Mouse (Mus musculus) CH12F3 (cell line): Measurements from ENCODE around the gene Tsr1.

Experiments used
- in situ Hi-C: fragments of 300-500 bp; cut with MboI; formaldehyde crosslinking; loops from 2 replicates; pipeline ENCODE4 v1.14.3; 2020; ENCODE audit warnings: low sequenced_read_pairs

Tsr1 gene

DNA sequence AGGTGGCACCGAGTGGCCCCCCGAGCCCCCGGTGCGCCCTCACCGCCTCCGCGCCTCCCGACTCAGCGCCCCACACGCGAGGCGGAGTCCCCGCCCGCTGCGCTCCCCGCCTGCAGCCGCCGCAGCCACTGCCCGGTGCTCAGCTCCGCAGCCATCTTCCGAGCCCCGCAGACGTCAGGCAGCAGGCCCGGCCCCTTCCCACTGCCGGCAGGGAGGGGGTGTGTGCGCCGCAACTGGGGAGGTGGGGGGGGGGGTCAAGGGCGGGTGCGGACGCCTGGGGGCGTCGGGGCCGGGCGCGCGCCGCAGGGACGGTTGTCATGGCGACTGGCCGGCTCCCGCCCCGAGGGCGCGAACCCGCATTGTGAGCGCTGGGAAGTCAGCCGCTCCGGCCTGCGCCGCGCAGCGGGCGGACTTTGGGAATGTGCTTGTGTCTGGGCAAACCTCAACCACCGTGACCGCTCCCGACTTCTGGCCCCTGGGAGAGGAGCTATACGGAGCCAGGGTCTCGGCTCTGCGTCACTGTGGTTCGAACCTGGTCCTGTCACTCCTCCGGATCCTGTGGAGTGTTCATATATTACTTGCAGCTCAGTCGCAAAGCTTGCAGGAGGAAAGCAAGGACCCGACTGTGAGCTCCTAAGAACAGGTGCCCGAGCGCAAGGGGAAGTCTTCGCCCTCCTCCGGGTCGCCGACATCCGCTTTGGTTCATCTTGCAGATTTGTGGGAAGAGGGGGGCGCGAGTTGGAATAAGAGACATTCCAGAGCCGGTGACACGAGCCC lies 782 bp upstream of the Tsr1 start, which contains the start of gene Sgsm2:
Gene Sgsm2 (minus strand): TSS at position 160 of the 777 bp plus-strand sequence.
- in situ Hi-C loops: no loop called here

DNA sequence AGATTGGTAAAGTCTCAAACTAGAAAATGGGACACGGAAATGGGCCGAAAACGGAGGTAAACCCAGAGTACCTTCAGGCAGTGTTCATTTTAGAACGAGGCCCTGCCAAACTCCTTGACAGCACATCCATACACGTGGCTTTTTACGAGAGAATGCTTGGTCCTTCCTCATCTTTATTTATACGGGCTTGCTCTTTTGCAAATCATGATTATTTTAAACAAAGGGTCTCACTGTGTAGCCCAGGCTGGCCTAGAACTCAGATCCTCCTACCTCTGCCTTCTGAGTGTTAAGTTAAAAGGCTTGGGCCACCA lies 601 bp downstream of the Tsr1 start:
- in situ Hi-C loops: no loop called here

DNA sequence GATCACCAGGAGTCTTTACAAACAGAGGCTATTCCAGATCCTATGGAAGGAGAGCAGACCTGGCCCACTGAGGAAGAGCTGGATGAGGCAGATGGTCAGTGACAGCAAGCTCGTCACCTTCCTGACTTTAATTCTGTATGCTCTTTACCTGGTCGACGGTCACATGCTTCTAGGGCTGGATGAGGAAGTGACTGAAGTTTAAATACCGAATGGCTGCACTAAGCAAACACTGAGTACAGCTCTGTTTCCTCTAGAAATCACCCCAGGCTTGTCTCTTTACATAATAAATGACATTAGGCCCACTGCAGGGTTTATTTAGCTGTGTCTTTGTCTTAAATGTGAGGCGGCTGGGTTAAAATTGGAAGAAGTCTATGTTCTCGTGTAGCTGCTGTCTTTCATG lies 3.7 kb downstream of the Tsr1 start:
- in situ Hi-C loops: no loop called here

DNA sequence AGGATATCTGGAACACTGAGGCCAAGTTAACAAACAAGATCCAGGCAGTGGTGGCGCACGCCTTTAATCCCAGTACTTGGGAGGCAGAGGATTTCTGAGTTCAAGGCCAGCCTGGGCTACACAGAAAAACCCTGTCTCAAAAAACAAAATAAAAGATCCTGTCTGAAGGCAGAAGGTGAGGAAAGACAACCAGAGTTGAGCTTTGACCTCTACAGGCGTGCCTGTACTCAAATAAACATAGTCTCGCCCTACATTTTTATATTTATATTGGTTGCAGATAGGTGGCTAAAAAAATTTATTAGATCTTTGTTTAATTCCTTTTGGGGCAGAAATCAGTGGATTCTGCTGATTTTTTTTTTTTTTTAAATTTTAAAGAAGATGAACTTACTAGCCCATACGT lies 4.5 kb downstream of the Tsr1 start:
- in situ Hi-C loops: no loop called here

DNA sequence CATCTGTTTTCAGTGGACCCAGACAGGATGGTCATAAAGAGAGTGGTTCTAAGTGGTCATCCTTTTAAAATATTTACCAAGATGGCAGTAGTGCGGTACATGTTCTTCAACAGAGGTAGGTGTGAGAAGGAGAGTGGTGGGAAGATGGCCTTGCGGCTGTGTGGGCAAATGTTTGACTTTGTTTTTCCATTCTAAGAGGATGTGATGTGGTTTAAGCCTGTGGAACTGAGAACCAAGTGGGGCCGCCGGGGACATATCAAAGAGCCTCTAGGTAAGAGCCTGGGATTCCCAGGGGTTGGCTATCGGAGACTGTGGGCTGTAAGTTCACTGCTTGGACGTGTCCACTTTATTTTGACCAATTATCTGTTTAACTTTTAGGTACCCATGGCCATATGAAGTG lies 10.0 kb downstream of the Tsr1 start:
- in situ Hi-C loops: no loop called here

DNA sequence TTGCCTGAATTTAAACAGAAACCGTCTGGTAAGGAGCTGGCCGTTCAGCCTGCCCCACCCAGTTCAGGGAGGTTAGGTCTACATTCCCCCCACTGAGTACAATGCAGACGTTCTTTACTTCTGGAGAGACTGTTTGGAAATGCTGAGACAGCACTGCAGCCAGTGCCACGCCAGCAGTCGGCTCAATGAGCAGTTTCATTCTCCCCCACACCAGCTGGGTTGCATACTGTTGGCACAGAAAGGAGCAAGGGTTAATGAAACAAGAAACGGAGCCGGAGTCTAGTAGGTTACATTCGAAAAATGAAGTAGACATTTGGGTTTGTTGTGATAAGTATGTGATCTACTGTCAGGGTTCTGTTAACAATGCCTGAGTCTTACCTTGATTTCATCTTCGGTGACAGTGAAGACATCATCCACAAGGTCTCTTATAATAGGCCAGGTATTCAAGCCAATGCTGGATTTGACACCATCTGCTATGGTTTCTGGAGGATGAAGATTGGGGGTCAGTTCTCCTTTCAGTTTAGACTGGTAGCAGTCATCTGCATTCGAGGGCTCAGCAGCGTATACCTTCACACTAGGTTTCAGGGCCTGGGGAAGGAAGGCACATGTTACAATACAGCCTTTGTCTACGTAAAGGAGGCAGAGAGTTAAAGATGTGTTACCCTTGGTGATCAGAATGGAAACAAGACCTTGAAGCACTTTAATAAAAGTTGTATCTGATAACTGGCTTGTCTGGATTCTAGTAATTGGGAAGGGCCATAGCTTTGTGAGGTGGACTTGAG lies 10.9 kb downstream of the Tsr1 start:
- in situ Hi-C loops: no loop called here

DNA sequence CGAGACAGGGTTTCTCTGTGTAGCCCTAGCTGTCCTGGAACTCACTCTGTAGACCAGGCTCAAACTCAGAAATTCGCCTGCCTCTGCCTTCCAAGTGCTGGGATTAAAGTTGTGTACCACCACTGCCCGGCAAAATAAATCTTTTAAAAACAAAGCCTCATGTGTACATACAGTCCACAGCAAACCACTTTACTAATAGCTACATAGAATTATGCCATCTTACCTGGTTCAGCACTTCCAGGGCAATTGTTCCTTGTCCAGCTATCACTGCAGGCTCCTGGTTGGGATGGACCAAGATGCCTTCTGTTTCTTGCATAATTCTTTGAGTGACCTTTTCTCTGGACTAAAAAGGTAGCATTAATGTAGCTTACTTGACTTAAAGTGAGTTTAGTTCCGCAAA lies 12.1 kb downstream of the Tsr1 start:
- in situ Hi-C loops: no loop called here

DNA sequence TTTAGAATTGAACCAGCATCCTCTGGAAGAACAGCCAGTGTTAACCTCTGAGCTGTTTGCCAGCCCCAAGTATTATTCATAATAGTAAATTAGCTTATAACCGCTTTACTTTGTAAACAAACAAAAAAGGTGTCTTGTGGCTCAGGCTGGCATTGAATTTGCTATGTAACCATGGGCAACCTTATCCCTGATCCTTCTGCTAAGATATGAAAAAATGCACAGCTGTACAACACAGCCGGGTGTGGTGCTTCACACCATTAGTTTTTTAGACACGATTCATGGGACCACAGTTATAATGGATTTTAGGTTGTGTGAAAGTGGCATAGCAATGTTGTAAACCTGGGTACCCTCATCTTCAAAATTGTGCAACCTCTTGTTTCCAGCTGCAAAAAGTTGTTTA lies 14.6 kb downstream of the Tsr1 start:
- in situ Hi-C loops: no loop called here

DNA sequence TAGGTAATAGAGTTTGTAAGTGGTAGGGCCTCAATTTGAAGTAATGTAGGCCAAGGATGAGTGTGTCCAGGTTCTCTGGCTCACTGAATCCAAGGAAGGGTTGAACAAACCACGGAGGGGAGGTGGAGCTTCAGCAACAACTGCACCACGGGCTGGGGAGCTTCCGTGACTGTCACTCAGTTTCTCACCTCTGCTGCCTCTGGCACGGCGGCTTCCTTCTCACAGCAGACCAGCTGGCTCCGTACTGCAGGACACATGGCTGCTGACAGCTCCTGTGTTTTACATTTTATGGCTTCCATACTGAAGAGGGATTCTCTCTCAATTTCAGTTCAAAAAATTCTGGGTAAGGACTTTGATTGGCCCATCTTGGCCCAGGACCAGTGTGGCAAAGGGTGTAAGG lies 21.4 kb downstream of the Tsr1 start:
- in situ Hi-C loops: no loop called here

DNA sequence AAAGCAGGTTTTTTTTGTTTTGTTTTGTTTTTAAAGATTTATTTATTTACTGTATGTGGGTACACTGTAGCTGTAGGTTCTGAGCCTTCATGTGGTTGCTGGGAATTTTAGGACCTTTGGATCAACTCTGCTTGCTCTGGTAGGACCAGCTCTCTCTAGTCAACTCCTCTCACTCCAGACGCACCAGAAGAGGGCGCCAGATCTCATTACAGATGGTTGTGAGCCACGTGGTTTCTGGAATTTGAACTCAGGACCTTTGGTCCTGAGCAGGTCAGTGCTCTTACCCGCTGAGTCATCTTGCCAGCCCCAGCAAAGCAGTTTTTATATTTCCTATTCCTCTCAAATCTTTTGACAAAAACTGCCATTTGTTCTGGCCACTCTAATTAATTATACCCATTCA lies 26.3 kb downstream of the Tsr1 start:
- in situ Hi-C loops: no loop called here

DNA sequence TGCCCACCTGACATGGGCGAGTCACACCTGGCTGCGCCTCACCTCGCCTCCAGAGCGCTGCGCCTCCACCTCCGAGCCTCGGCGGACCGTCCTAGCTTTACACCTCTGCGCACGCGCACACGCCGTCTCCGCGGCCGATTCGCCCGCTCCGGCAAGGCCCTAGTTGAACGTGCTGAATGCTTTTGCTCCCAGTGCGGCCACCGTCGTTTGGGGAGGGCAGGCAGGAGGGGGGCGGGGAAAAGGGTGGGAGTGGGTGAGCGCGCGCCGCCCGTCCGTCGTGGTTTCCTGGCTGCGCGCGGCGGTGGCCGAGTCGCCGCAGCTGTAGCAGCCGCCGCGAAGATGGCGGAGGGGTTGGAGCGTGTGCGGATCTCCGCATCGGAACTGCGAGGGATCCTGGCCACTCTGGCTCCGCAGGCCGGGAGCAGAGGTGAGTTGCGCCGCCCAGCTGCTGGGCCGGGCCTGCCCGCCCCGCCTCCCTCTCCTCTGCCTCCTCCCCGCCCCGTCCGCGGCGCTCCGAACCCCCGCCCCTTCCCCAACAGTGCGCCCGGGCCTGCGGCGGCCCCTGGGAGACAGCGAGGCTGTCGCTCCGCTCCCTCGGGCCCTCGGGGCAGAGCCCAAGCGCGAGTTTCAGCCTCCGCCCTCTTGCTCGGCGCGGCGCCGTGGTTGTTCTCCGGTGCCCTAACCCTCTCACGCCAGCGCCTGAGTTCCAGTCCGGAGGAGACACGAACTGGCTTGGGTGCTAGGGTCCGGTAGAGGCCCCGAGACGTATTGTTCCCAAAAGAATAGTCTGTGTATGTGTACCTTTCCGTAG lies 27.9 kb downstream of the Tsr1 start, which contains the start of the genes Smg6 and Srr:
Gene Smg6 (plus strand): TSS at position 247 of the 811 bp plus-strand sequence.
Gene Srr (minus strand): TSS at position 372 of the 811 bp plus-strand sequence.
- in situ Hi-C loops: no loop called here

DNA sequence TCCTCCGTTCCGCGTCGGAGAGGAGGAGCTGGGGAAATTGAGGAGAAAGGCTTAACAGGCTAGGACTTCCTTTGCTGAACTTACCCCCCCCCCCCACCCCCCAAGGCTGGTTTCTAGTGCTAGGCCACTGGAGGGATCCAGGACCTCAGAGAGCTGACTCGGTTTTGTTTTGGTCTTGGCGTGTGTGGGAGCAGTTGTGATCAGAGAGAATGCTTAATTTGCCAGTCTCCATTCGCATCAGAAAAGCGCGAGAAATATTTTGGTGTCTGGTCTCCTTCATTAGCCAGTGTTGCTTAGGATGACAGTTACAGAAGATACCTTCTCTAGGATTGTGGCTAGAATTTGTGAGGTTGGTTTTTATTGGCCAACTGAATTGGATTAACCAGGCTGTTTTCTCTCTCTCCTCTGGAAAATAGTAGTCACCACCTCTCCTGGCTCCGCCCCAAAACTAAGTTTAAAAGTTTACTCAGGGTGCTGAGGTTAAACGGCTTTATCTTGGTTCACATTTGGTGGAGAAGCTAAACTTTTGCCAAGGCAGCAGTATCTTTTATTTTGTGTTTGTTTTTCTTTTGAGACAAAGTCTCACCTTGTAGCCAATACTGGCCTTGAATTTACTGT lies 28.6 kb downstream of the Tsr1 start:
- in situ Hi-C loops: no loop called here

DNA sequence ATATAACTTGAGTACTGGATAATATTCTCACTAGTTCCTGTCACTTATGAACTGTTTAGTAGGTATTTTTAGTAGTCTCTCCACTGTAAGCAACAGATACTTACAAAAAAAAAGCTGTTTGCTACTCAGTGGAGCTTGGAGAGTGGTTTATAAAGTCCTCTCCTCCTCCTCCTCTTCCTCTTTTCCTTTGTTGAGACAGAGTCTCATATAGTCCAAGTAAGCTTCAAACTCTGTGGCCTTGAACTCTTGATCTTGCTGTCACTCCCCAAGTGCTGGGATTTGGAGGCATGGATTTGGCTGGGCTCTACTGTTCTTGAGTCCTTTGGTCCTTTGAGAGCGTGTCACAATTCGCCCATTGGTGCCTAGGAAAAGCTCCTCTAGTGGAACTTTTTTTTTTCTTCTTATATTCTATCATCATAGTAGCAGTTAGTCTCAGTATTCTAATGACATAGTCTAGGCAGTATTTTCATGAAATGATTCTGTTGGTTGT lies 29.4 kb downstream of the Tsr1 start:
- in situ Hi-C loops: no loop called here

DNA sequence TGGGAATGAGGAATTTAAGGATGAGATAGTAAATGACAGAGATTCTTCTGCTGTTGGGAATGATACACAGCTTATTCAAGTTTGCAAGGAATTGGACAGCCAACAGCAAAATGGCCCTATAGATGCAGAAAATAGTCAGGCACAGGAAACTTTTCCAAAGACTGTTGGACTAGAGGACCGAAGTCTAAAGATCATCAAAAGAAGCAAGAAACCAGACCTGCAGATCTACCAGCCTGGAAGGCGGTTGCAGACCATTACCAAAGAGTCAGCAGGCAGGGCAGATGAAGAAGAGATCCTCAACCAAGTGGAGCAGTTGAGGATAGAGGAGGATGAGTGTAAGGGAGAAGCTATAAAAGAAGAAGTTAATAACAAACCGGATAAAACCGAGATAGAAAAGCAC lies 31.2 kb downstream of the Tsr1 start:
- in situ Hi-C loops: no loop called here

DNA sequence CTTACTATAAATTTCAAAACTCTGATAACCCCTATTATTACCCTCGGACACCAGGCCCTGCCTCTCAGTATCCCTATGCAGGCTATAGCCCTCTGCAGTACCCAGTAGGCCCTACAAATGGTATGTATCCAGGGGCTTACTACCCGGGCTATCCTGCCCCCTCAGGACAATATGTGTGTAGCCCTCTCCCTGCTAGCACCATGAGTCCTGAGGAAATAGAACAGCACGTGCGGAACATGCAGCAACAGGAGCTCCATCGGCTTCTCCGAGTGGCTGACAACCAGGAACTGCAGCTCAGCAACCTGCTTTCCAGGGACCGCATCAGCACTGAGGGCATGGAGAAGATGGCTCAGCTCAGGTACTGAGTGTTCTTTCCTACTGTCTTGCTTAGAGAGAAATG lies 32.5 kb downstream of the Tsr1 start:
- in situ Hi-C loops: no loop called here

DNA sequence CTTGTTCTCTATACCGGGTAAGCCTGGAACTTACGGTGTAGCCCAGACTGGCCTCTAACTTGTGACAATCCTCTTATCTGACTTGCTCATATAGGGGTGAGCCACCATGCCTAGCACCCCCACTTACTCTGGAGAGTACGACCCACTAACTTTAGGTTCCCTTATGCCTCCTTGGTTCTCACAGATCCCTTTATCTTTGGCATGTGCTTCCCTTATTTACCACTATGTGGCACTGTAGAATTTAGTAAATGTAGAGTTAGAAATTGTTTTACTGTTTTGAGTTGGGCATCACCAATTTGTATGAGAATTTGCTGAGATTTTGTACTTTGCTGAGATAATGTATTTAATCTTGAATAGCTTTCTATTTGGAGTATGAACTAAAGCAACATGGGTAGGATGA lies 48.5 kb downstream of the Tsr1 start:
- in situ Hi-C loops: no loop called here

DNA sequence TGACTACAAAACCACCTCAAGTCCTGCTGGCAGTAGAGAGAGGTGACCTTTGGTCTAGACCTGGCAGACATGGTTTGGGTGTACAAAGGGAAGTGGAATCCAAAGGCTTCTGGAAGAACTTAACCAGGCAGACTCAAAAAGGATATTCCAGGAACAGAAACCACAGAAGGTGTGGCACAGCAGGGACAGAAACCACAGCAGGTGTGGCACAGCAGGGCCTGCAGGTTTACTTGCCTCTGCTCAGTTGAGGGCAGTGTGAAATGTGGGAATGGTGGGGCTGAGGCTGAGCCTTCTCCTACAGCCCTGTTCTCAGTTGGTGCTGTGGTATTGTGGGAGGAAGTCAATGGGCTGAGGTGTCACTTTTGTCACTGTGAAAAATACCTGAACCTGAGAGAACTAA lies 57.0 kb downstream of the Tsr1 start:
- in situ Hi-C loops: no loop called here

DNA sequence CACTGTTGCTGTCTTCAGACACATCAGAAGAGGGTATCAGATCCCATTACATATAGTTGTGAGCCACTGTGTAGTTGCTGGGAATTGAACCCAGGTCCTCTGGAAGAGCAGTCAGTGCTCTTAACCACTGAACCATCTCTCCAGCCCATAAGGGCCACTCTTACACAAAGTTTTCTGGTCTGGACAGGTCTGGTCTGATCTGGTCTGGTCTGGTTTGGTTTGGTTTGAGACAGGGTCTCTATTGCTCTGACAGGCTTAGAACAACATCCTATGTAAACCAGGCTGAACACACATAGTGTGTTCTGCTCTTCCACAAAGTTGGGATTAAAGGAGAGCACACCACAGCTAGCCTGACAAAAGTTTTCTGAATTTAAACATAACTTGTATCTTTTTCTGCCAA lies 58.1 kb downstream of the Tsr1 start:
- in situ Hi-C loops: no loop called here

DNA sequence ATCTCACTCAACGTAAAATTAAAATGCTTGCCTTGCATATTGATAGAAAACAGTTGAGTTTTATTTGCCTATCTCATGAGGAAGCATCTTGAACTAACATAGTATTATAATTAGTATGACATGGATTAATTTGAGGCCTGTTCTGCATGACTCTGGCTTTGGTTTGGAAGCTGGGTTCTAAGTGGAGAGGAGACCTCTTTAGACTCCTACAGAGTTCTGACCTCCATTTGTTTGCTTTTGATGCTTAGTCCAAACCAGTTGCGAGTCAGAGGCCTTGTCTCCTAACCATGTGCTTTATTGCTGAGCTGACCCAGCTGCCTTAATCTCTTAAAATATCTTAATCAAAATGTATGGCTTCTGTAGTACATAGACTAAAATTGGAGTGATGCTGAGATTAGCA lies 59.7 kb downstream of the Tsr1 start:
- in situ Hi-C loops: no loop called here
